Mouse (Mus musculus) liver, postnatal 0 days (tissue): ENCODE results near the gene Atp8b5.

Experiments
- CTCF ChIP-seq: sonication (generic); IDR thresholded peaks from 2 replicates; pipeline ENCODE4 v1.5.1; 2016; ENCODE audit warnings: antibody characterized with exemption, low read depth
- EP300 ChIP-seq: IDR thresholded peaks from 2 replicates; pipeline ENCODE4 v1.6.1; 2016; ENCODE audit warnings: antibody characterized with exemption, low read depth, mild to moderate bottlenecking

- TF ChIP-seq EP300 (no peak), CTCF (no peak)
These were observed 100.3 kb downstream of the Atp8b5 start for GRCm38 (mm10) chr4:43367295-43367694.
